Mouse (Mus musculus) MEL (cell line): Measurements from ENCODE around the gene Hist1h1b. TPM values are rescaled to one million over a fixed set of nuclear protein-coding genes. Genes with fewer than 3 reads are reported as not detected.
"Not testable (repeated sequence)": the region's sequence is repeated elsewhere in the genome, so short reads cannot be mapped to it uniquely, and the experiment has no call there.

Experiments
- DNase-seq: peaks from one replicate; pipeline ENCODE4 v3.0.0; 2011; ENCODE audit warnings: low read depth, low spot score
- H3K27ac ChIP-seq: 2 replicates; pipeline ENCODE4 v1.5.1; 2012; ENCODE audit warnings: low read depth, mild to moderate bottlenecking, control low read depth, low read length, moderate library complexity; ENCODE audit not compliant: control insufficient read depth
- H3K27me3 ChIP-seq, 2 experiments: fragments of 150-350 bp in 1 of 2; sonication (generic) in 1 of 2; 2 replicates each; pipeline ENCODE4 v1.6.1; 2012; ENCODE audit warnings: low read length in 2 of 2, mild to moderate bottlenecking in 2 of 2, improper control_type of control experiment in 1 of 2, moderate library complexity in 1 of 2; ENCODE audit not compliant: insufficient read depth in 2 of 2, control insufficient read depth in 1 of 2
- H3K36me3 ChIP-seq, 2 experiments: 2 replicates each; pipeline ENCODE4 v1.6.1; 2012 to 2014; ENCODE audit warnings: low read length in 2 of 2, improper control_type of control experiment in 1 of 2, inconsistent platforms in 1 of 2, mild to moderate bottlenecking in 1 of 2; ENCODE audit not compliant: insufficient read depth in 2 of 2, control insufficient read depth in 1 of 2
- H3K4me1 ChIP-seq, 2 experiments: fragments of 150-350 bp in 1 of 2; sonication (generic) in 1 of 2; 2 replicates each; pipeline ENCODE4 v1.6.1; 2012; ENCODE audit warnings: low read length in 2 of 2, improper control_type of control experiment in 1 of 2, mild to moderate bottlenecking in 1 of 2; ENCODE audit not compliant: insufficient read depth in 2 of 2, control insufficient read depth in 1 of 2
- H3K4me3 ChIP-seq, 2 experiments: fragments of 150-350 bp in 1 of 2; sonication (generic) in 1 of 2; 2 replicates each; pipeline ENCODE4 v1.5.1; 2012; ENCODE audit warnings: low read depth in 2 of 2, low read length in 2 of 2, mild to moderate bottlenecking in 2 of 2, moderate library complexity in 2 of 2, control low read depth in 1 of 2, improper control_type of control experiment in 1 of 2; ENCODE audit not compliant: control insufficient read depth in 1 of 2, insufficient read depth in 1 of 2
- H3K79me2 ChIP-seq: 2 replicates; pipeline ENCODE4 v1.6.1; 2012; ENCODE audit warnings: mild to moderate bottlenecking, low read length, moderate library complexity; ENCODE audit not compliant: control insufficient read depth, poor library complexity, insufficient read depth
- H3K9ac ChIP-seq: 2 replicates; pipeline ENCODE4 v1.6.1; 2012; ENCODE audit warnings: low read depth, mild to moderate bottlenecking, control low read depth, low read length, moderate library complexity; ENCODE audit not compliant: control insufficient read depth, poor library complexity, severe bottlenecking
- H3K9me3 ChIP-seq: fragments of 150-350 bp; sonication (generic); replicated peaks from 2 replicates; pipeline ENCODE4 v1.6.1; 2012; ENCODE audit warnings: mild to moderate bottlenecking, low read length, improper control_type of control experiment, moderate library complexity; ENCODE audit not compliant: insufficient read depth
- BHLHE40 ChIP-seq: IDR thresholded peaks from 2 replicates; pipeline ENCODE4 v1.6.1; 2012; ENCODE audit warnings: low read depth, mild to moderate bottlenecking, inconsistent platforms, low read length, improper control_type of control experiment, borderline replicate concordance
- CHD1 ChIP-seq: IDR thresholded peaks from 2 replicates; pipeline ENCODE4 v1.6.1; 2012; ENCODE audit warnings: low read depth, mild to moderate bottlenecking, inconsistent platforms, low read length, improper control_type of control experiment
- CTCF ChIP-seq, 3 experiments: IDR thresholded peaks in 2 of 3; conservative IDR thresholded peaks in 1 of 3; 2 replicates each; pipeline ENCODE4 v1.5.1; 2011 to 2012; ENCODE audit warnings: low read length in 3 of 3, low read depth in 2 of 3, mild to moderate bottlenecking in 2 of 3, improper control_type of control experiment in 1 of 3, inconsistent platforms in 1 of 3, mixed read lengths in 1 of 3, moderate library complexity in 1 of 3; ENCODE audit not compliant: control insufficient read depth in 1 of 3, insufficient read depth in 1 of 3, poor library complexity in 1 of 3, severe bottlenecking in 1 of 3
- E2F4 ChIP-seq: IDR thresholded peaks from 2 replicates; pipeline ENCODE4 v1.6.1; 2011; ENCODE audit warnings: low read depth, low read length, improper control_type of control experiment, borderline replicate concordance
- ELF1 ChIP-seq: IDR thresholded peaks from 2 replicates; pipeline ENCODE4 v1.6.1; 2014; ENCODE audit warnings: low read depth, mild to moderate bottlenecking, inconsistent platforms, low read length, improper control_type of control experiment, moderate library complexity
- EP300 ChIP-seq, 2 experiments: IDR thresholded peaks; 2 replicates each; pipeline ENCODE4 v1.6.1; 2011; ENCODE audit warnings: improper control_type of control experiment in 2 of 2, low read length in 2 of 2, low read depth in 1 of 2, mild to moderate bottlenecking in 1 of 2
- HCFC1 ChIP-seq: IDR thresholded peaks from 2 replicates; pipeline ENCODE4 v1.6.1; 2012; ENCODE audit warnings: low read depth, mild to moderate bottlenecking, inconsistent platforms, low read length, improper control_type of control experiment, moderate library complexity
- JUND ChIP-seq: IDR thresholded peaks from 2 replicates; pipeline ENCODE4 v1.6.1; 2011; ENCODE audit warnings: low read depth, mild to moderate bottlenecking, improper control_type of control experiment, low read length
- MAFK ChIP-seq: IDR thresholded peaks from 2 replicates; pipeline ENCODE4 v1.6.1; 2011; ENCODE audit warnings: low read depth, mild to moderate bottlenecking, low read length, improper control_type of control experiment, borderline replicate concordance
- MAX ChIP-seq: IDR thresholded peaks from 2 replicates; pipeline ENCODE4 v1.6.1; 2011; ENCODE audit warnings: low read length, improper control_type of control experiment
- MEF2A ChIP-seq: IDR thresholded peaks from 2 replicates; pipeline ENCODE4 v1.6.1; 2014; ENCODE audit warnings: low read depth, mild to moderate bottlenecking, inconsistent platforms, low read length, improper control_type of control experiment; ENCODE audit not compliant: poor library complexity, insufficient replicate concordance, severe bottlenecking; ENCODE audit errors: extremely low read depth
- MXI1 ChIP-seq: IDR thresholded peaks from 2 replicates; pipeline ENCODE4 v1.6.1; 2011; ENCODE audit warnings: mild to moderate bottlenecking, low read depth, low read length, improper control_type of control experiment
- MYB ChIP-seq: IDR thresholded peaks from 2 replicates; pipeline ENCODE4 v1.6.1; 2011; ENCODE audit warnings: mild to moderate bottlenecking, low read depth, low read length, improper control_type of control experiment
- MYC ChIP-seq: IDR thresholded peaks from 2 replicates; pipeline ENCODE4 v1.6.1; 2011; ENCODE audit warnings: low read depth, mild to moderate bottlenecking, low read length, improper control_type of control experiment, moderate library complexity
- NELFE ChIP-seq: IDR thresholded peaks from 2 replicates; pipeline ENCODE4 v1.6.1; 2011; ENCODE audit warnings: low read depth, low read length, improper control_type of control experiment
- POLR2A ChIP-seq, 2 experiments: IDR thresholded peaks; 2 replicates each; pipeline ENCODE4 v1.6.1; 2011 to 2012; ENCODE audit warnings: low read length in 2 of 2, mild to moderate bottlenecking in 2 of 2, control low read depth in 1 of 2, improper control_type of control experiment in 1 of 2, low read depth in 1 of 2, moderate library complexity in 1 of 2; ENCODE audit not compliant: control insufficient read depth in 1 of 2, insufficient read depth in 1 of 2, poor library complexity in 1 of 2
- POLR2AphosphoS2 ChIP-seq: IDR thresholded peaks from 2 replicates; pipeline ENCODE4 v1.6.1; 2011; ENCODE audit warnings: low read length, improper control_type of control experiment
- POLR2AphosphoS5 ChIP-seq: IDR thresholded peaks from 2 replicates; pipeline ENCODE4 v1.6.1; 2012; ENCODE audit warnings: low read depth, borderline replicate concordance, mild to moderate bottlenecking, inconsistent platforms, low read length, moderate library complexity, mixed read lengths
- RCOR1 ChIP-seq: IDR thresholded peaks from 2 replicates; pipeline ENCODE4 v1.6.1; 2012; ENCODE audit warnings: low read depth, mild to moderate bottlenecking, inconsistent platforms, low read length, improper control_type of control experiment
- SIN3A ChIP-seq: IDR thresholded peaks from 2 replicates; pipeline ENCODE4 v1.6.1; 2012; ENCODE audit warnings: low read length, improper control_type of control experiment, inconsistent platforms
- SMC3 ChIP-seq: IDR thresholded peaks from 2 replicates; pipeline ENCODE4 v1.6.1; 2011; ENCODE audit warnings: low read depth, low read length, improper control_type of control experiment
- TBP ChIP-seq: IDR thresholded peaks from 2 replicates; pipeline ENCODE4 v1.8.0; 2011; ENCODE audit warnings: low read depth, low read length, improper control_type of control experiment
- TCF12 ChIP-seq: IDR thresholded peaks from 2 replicates; pipeline ENCODE4 v1.6.1; 2014; ENCODE audit warnings: low read depth, mild to moderate bottlenecking, inconsistent platforms, low read length, improper control_type of control experiment, moderate library complexity
- UBTF ChIP-seq: IDR thresholded peaks from 2 replicates; pipeline ENCODE4 v1.6.1; 2012; ENCODE audit warnings: low read depth, mild to moderate bottlenecking, inconsistent platforms, low read length, improper control_type of control experiment, moderate library complexity, borderline replicate concordance; ENCODE audit not compliant: insufficient read depth
- ZMIZ1 ChIP-seq: IDR thresholded peaks from 2 replicates; pipeline ENCODE4 v1.6.1; 2012; ENCODE audit warnings: low read depth, mild to moderate bottlenecking, inconsistent platforms, low read length, improper control_type of control experiment, moderate library complexity
- ZNF384 ChIP-seq: IDR thresholded peaks from 2 replicates; pipeline ENCODE4 v1.6.1; 2012; ENCODE audit warnings: low read depth, mild to moderate bottlenecking, inconsistent platforms, low read length, improper control_type of control experiment
- polyA plus RNA-seq, 2 experiments: library from polyadenylated mRNA; stranded (reverse) in 1 of 2; unstranded in 1 of 2; fragments of >175 nt in 1 of 2; fragments of >200 nt in 1 of 2; gene quantifications; 2 replicates each; pipeline versions ENCODE4 v1.2.1 to v1.2.4; 2012; ENCODE audit warnings: low replicate concordance in 2 of 2, low read depth in 1 of 2; ENCODE audit not compliant: insufficient read length in 2 of 2, insufficient read depth in 1 of 2, missing spikeins in 1 of 2
- total RNA-seq: library from RNA; depleted of rRNA; stranded (reverse); fragments of 300-350 nt; gene quantifications from 2 replicates; pipeline ENCODE4 v1.2.3, GENCODE M21; 2012

Gene Hist1h1b
- total and polyA plus RNA-seq, 3 experiments: 2.9 to 1,140 TPM; not detected in 1

- not testable (repeated sequence) for H3K27me3 ChIP-seq, H3K79me2 ChIP-seq, H3K36me3 ChIP-seq, H3K9me3 ChIP-seq, H3K4me1 ChIP-seq
- H3K9ac ChIP-seq: peak within 1 kb of the TSS; percentile 83
- H3K27ac ChIP-seq: peak within 1 kb of the TSS; percentile 95
- peak within 1 kb of the TSS; percentile 17 to 46 for H3K4me3 ChIP-seq
- DNase-seq: peak; percentile 94
- TF ChIP-seq EP300 (IDR thresholded peaks at IDR 0.05; ENCODE audit: low read depth in 1 of 2, low read length in 2 of 2) (peak in 1 of 2 experiments; percentile 58; a peak in 2 of 4 replicates), HCFC1 (peak; percentile 80), ZMIZ1 (peak; percentile 99), POLR2A (IDR thresholded peaks at IDR 0.05; ENCODE audit: control insufficient read depth in 1 of 2, insufficient read depth in 1 of 2, low read depth in 1 of 2, low read length in 2 of 2, poor library complexity in 1 of 2) (peak; percentile 97 to 99), SIN3A (peak; percentile 64), POLR2AphosphoS2 (peak; percentile 99), RCOR1 (0 out of 2 replicates have a peak, but pooled peaks have one; percentile 32), POLR2AphosphoS5 (peak; percentile 96; the same call in 1 of the 2 replicates), TBP (peak; percentile 98), JUND (peak; percentile 71; the same call in 1 of the 2 replicates), SMC3 (peak; percentile 47), MYC (0 out of 2 replicates have a peak, but pooled peaks have one; percentile 6), NELFE (peak; percentile 99), E2F4 (peak; percentile 94), UBTF (peak; percentile 94; the same call in 1 of the 2 replicates), TCF12 (peak; percentile 30; the same call in 1 of the 2 replicates)
Measured at GRCm38 (mm10) chr13:21734906-21735767, 45.3 kb downstream of the Hist1h1b start, which contains the start of gene Hist1h4j. Hist1h4j (plus strand) TSS chr13:21735064.

GRCm38 (mm10) chr13:21734010-21734905 lies 46.2 kb downstream of the Hist1h1b start:
- Histone ChIP-seq H3K9ac (peak overlapping the region; percentile 83), H3K27ac (peak overlapping the region; percentile 95), H3K4me3 (peak overlapping the region; percentile 17 to 46), H3K4me1 (peaks cover 0 to 10% of the 10 kb centered on the region in 2 experiments; a peak in 2 of 4 replicates), H3K27me3 (no peaks in the 10 kb centered on the region), H3K79me2 (no peaks in the 10 kb centered on the region; the same call in 1 of the 2 replicates), H3K9me3 (no peaks in the 10 kb centered on the region), H3K36me3 (peaks cover 0 to 4% of the 10 kb centered on the region in 2 experiments; a peak in 2 of 4 replicates)
- DNase-seq: peak; percentile 93
- TF ChIP-seq ZNF384 (no peak), TBP (0 out of 2 replicates have a peak, but pooled peaks have one; percentile 33), TCF12 (no peak), MAX (no peak; the same call in 1 of the 2 replicates), MYC (peak; percentile 80), MAFK (no peak), BHLHE40 (no peak), MXI1 (peak; percentile 65), MEF2A (no peak), CHD1 (no peak), CTCF (IDR thresholded peaks at IDR 0.05 in 2 of 3, conservative IDR thresholded peaks at IDR 0.05 in 1 of 3; ENCODE audit: control insufficient read depth in 1 of 3, insufficient read depth in 1 of 3, low read depth in 2 of 3, low read length in 3 of 3, poor library complexity in 1 of 3, severe bottlenecking in 1 of 3) (peak; percentile 76 to 91 (median 79)), POLR2A (IDR thresholded peaks at IDR 0.05; ENCODE audit: control insufficient read depth in 1 of 2, insufficient read depth in 1 of 2, low read depth in 1 of 2, low read length in 2 of 2, poor library complexity in 1 of 2) (no peak), MYB (no peak), ELF1 (no peak), HCFC1 (peak; percentile 21; the same call in 1 of the 2 replicates)
